Comparison of ENCODE assay signal across 17 mouse cellular contexts in the genomic region with DNA sequence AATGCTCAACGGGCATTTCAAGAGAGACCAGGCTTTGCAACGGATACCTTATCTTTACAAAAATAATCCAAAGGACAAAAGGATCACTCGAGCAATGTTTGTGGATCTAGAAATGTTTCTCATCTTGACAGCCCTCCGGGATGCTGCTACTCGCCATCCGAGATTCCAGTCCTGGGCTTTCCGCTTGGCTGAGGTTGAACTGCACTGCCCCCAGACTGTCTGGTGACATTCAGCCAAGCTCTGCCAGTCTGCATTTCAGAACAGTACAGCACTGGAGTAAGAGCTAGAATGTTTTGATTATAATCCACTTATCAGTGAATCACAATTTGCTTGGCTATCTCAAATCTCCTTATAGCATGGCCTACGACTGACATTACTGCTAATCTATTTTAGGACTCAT. TPM values are rescaled to one million over a fixed set of nuclear protein-coding genes. Genes with fewer than 3 reads are reported as not detected.
A peak's percentile ranks its signal among the peaks of the same experiment; 100 is the strongest.
DNase-seq lines count a peak whose midpoint lies in the region; ATAC-seq and TF ChIP-seq lines count a peak whose summit lies in the region.
"Had no signal": no experiment of that assay in that cellular context is flagged by ENCODE, and none has a peak within 500 bp of the region (broad histone marks: within the 10 kb centered on the region; RNA-seq: fewer than 3 reads in every experiment).

No protein-coding gene starts in this region.

- DNase-seq in forebrain, postnatal 0 days: no peak
- peak; percentile 68 for DNase-seq in kidney, postnatal 0 days (ENCODE audit: low spot score)
- no peak for DNase-seq in kidney, adult 18-20 months
- DNase-seq in midbrain, postnatal 0 days (ENCODE audit: low spot score): no peak
- no peak for DNase-seq in stomach, postnatal 0 days (ENCODE audit: low spot score)
- DNase-seq: adrenal gland, postnatal 14 days; cerebellum, adult 11 months; gastrocnemius, postnatal 36 days; liver, embryonic 13.5 days; thymus, postnatal 25 days had no signal

- H3K4me1 ChIP-seq in forebrain, postnatal 0 days (ENCODE audit: insufficient read depth): no peaks in the 10 kb centered on the region; the same call in 1 of the 2 replicates
- H3K4me1 ChIP-seq in forebrain, embryonic 15.5 days: peaks cover 12% of the 10 kb centered on the region
- peaks cover 10% of the 10 kb centered on the region; the same call in 1 of the 2 replicates for H3K4me1 ChIP-seq in kidney, postnatal 0 days (replicated peaks; ENCODE audit: insufficient read depth, low read length)
- no peaks in the 10 kb centered on the region for H3K4me1 ChIP-seq in midbrain, postnatal 0 days (ENCODE audit: insufficient read depth, low read length)
- H3K4me1 ChIP-seq in midbrain, embryonic 15.5 days: no peaks in the 10 kb centered on the region
- H3K4me1 ChIP-seq in stomach, postnatal 0 days (replicated peaks; ENCODE audit: control insufficient read depth, insufficient read depth): no peaks in the 10 kb centered on the region
- H3K4me1 ChIP-seq: heart, embryonic 10.5 days; liver, embryonic 13.5 days had no signal

- no peak for ATAC-seq in forebrain, postnatal 0 days
- no peak for ATAC-seq in forebrain, embryonic 15.5 days (replicated peaks)
- ATAC-seq in kidney, postnatal 0 days (replicated peaks; ENCODE audit: low FRiP score, low read depth): no peak; the same call in 1 of the 2 replicates
- ATAC-seq in midbrain, postnatal 0 days (ENCODE audit: low FRiP score): peak; percentile 32; the same call in 1 of the 2 replicates
- ATAC-seq in midbrain, embryonic 15.5 days (replicated peaks): no peak
- ATAC-seq in stomach, postnatal 0 days (ENCODE audit: low FRiP score, low TSS enrichment): no peak

- H3K4me2 ChIP-seq in forebrain, postnatal 0 days (ENCODE audit: low read depth): no peak overlapping the region
- no peak overlapping the region for H3K4me2 ChIP-seq in forebrain, embryonic 15.5 days (replicated peaks)
- no peak overlapping the region for H3K4me2 ChIP-seq in kidney, postnatal 0 days (ENCODE audit: low read length)
- H3K4me2 ChIP-seq in midbrain, postnatal 0 days (ENCODE audit: low read depth, low read length, poor library complexity, severe bottlenecking): no peak overlapping the region
- H3K4me2 ChIP-seq in midbrain, embryonic 15.5 days: no peak overlapping the region
- no peak overlapping the region for H3K4me2 ChIP-seq in stomach, postnatal 0 days (replicated peaks; ENCODE audit: low read depth)
- H3K4me2 ChIP-seq: limb, embryonic 12.5 days; liver, embryonic 13.5 days; lung, embryonic 14.5 days had no signal

- TF ChIP-seq EP300 in stomach, postnatal 0 days (optimal IDR thresholded peaks at IDR 0.05): no peak

- no peak for TF ChIP-seq CTCF in forebrain, postnatal 0 days (IDR thresholded peaks at IDR 0.05; ENCODE audit: low read depth)
- TF ChIP-seq CTCF in kidney, postnatal 0 days (IDR thresholded peaks at IDR 0.05; ENCODE audit: low read depth): peak; percentile 11; the same call in 1 of the 2 replicates
- no peak for TF ChIP-seq CTCF in midbrain, postnatal 0 days (IDR thresholded peaks at IDR 0.05)
- no peak for TF ChIP-seq CTCF in stomach, postnatal 0 days (IDR thresholded peaks at IDR 0.05; ENCODE audit: low read depth)

- H3K27me3 ChIP-seq in forebrain, postnatal 0 days (ENCODE audit: insufficient read depth, low read length): no peaks in the 10 kb centered on the region
- no peaks in the 10 kb centered on the region for H3K27me3 ChIP-seq in forebrain, embryonic 15.5 days
- H3K27me3 ChIP-seq in kidney, postnatal 0 days (ENCODE audit: insufficient read depth, low read length): no peaks in the 10 kb centered on the region
- H3K27me3 ChIP-seq in midbrain, postnatal 0 days (ENCODE audit: insufficient read depth, low read length): no peaks in the 10 kb centered on the region
- no peaks in the 10 kb centered on the region for H3K27me3 ChIP-seq in midbrain, embryonic 15.5 days (replicated peaks)
- H3K27me3 ChIP-seq in stomach, postnatal 0 days (ENCODE audit: control insufficient read depth, insufficient read depth, low read length): no peaks in the 10 kb centered on the region
- H3K27me3 ChIP-seq: limb, embryonic 12.5 days; liver, embryonic 13.5 days had no signal

- no peak overlapping the region for H3K9ac ChIP-seq in forebrain, postnatal 0 days
- H3K9ac ChIP-seq in forebrain, embryonic 15.5 days (replicated peaks): no peak overlapping the region
- H3K9ac ChIP-seq in kidney, postnatal 0 days (ENCODE audit: low read depth, low read length): no peak overlapping the region
- no peak overlapping the region for H3K9ac ChIP-seq in midbrain, postnatal 0 days (replicated peaks; ENCODE audit: low read length, poor library complexity, severe bottlenecking)
- no peak overlapping the region for H3K9ac ChIP-seq in midbrain, embryonic 15.5 days
- no peak overlapping the region for H3K9ac ChIP-seq in stomach, postnatal 0 days (ENCODE audit: low read length)
- H3K9ac ChIP-seq: limb, embryonic 12.5 days; liver, embryonic 13.5 days; lung, embryonic 14.5 days had no signal

- 65% methylated on average over 8 of the region's 8 CpGs for WGBS in forebrain, postnatal 0 days
- WGBS in forebrain, embryonic 15.5 days: 77% methylated on average over 8 of the region's 8 CpGs
- 49% methylated on average over 8 of the region's 8 CpGs for WGBS in kidney, postnatal 0 days
- WGBS in midbrain, postnatal 0 days: 62% methylated on average over 8 of the region's 8 CpGs
- 60% methylated on average over 8 of the region's 8 CpGs for WGBS in midbrain, embryonic 15.5 days
- 71% methylated on average over 8 of the region's 8 CpGs for WGBS in stomach, postnatal 0 days

- H3K36me3 ChIP-seq in forebrain, postnatal 0 days (ENCODE audit: insufficient read depth): no peaks in the 10 kb centered on the region
- no peaks in the 10 kb centered on the region for H3K36me3 ChIP-seq in forebrain, embryonic 15.5 days
- no peaks in the 10 kb centered on the region for H3K36me3 ChIP-seq in kidney, postnatal 0 days (ENCODE audit: insufficient read depth, low read length)
- no peaks in the 10 kb centered on the region for H3K36me3 ChIP-seq in midbrain, postnatal 0 days (ENCODE audit: insufficient read depth, low read length)
- H3K36me3 ChIP-seq in midbrain, embryonic 15.5 days (replicated peaks): no peaks in the 10 kb centered on the region
- no peaks in the 10 kb centered on the region for H3K36me3 ChIP-seq in stomach, postnatal 0 days (ENCODE audit: control insufficient read depth, insufficient read depth, low read length)
- H3K36me3 ChIP-seq: G1E; heart, embryonic 10.5 days; limb, embryonic 12.5 days; liver, embryonic 13.5 days had no signal

- no peaks in the 10 kb centered on the region for H3K9me3 ChIP-seq in forebrain, postnatal 0 days (ENCODE audit: low read length)
- H3K9me3 ChIP-seq in forebrain, embryonic 15.5 days: no peaks in the 10 kb centered on the region
- H3K9me3 ChIP-seq in kidney, postnatal 0 days (replicated peaks; ENCODE audit: low read length): no peaks in the 10 kb centered on the region
- H3K9me3 ChIP-seq in midbrain, postnatal 0 days (ENCODE audit: low read length): no peaks in the 10 kb centered on the region
- no peaks in the 10 kb centered on the region for H3K9me3 ChIP-seq in midbrain, embryonic 15.5 days
- no peaks in the 10 kb centered on the region for H3K9me3 ChIP-seq in stomach, postnatal 0 days (ENCODE audit: control insufficient read depth, low read length)
- H3K9me3 ChIP-seq: G1E; heart, embryonic 10.5 days; limb, embryonic 12.5 days; liver, embryonic 13.5 days had no signal

- H3K27ac ChIP-seq in forebrain, postnatal 0 days (ENCODE audit: low read depth, low read length): 0 out of 2 replicates have a peak overlapping the region, but pooled peaks have one; percentile 24
- H3K27ac ChIP-seq in forebrain, embryonic 15.5 days (replicated peaks): no peak overlapping the region
- H3K27ac ChIP-seq in kidney, postnatal 0 days: no peak overlapping the region
- H3K27ac ChIP-seq in midbrain, postnatal 0 days (ENCODE audit: low read depth, low read length): no peak overlapping the region
- H3K27ac ChIP-seq in midbrain, embryonic 15.5 days: no peak overlapping the region
- H3K27ac ChIP-seq in stomach, postnatal 0 days (replicated peaks): no peak overlapping the region
- H3K27ac ChIP-seq: heart, embryonic 10.5 days; limb, embryonic 12.5 days; liver, embryonic 13.5 days had no signal

- H3K4me3 ChIP-seq in forebrain, postnatal 0 days (ENCODE audit: low read depth, low read length): no peak overlapping the region
- no peak overlapping the region for H3K4me3 ChIP-seq in forebrain, embryonic 15.5 days
- H3K4me3 ChIP-seq in kidney, postnatal 0 days (replicated peaks; ENCODE audit: low read depth, low read length): no peak overlapping the region
- H3K4me3 ChIP-seq in midbrain, postnatal 0 days (ENCODE audit: low read depth, low read length): no peak overlapping the region
- H3K4me3 ChIP-seq in midbrain, embryonic 15.5 days: no peak overlapping the region
- no peak overlapping the region for H3K4me3 ChIP-seq in stomach, postnatal 0 days (ENCODE audit: low read depth, low read length)
- H3K4me3 ChIP-seq: heart, embryonic 10.5 days; limb, embryonic 12.5 days; liver, embryonic 13.5 days had no signal

RNA-seq across cellular contexts. Expression of gene Itga8, which starts 8.3 kb away (rescaled TPM):
- total RNA-seq in forebrain, postnatal 0 days (2014; rRNA removed): 4.0 and 7.1 TPM in 2 replicates
- 1.9 TPM in 2 replicates for polyA plus RNA-seq in forebrain, postnatal 0 days (2015; fragmentation: Nextera tagmentation; extraction: Ambion mirVana)
- 2.3 and 2.5 TPM in 2 replicates for polyA plus RNA-seq in forebrain, embryonic 15.5 days (2015; fragmentation: Nextera tagmentation; extraction: Ambion mirVana)
- polyA plus RNA-seq in kidney, postnatal 0 days (2015; fragmentation: Nextera tagmentation; extraction: Ambion mirVana): 37.4 and 40.3 TPM in 2 replicates
- total RNA-seq in midbrain, postnatal 0 days (2014; rRNA removed): 3.6 and 5.4 TPM in 2 replicates
- 1.3 and 1.4 TPM in 2 replicates for polyA plus RNA-seq in midbrain, postnatal 0 days (2015; fragmentation: Nextera tagmentation; extraction: Ambion mirVana)
- 1.8 and 2.4 TPM in 2 replicates for polyA plus RNA-seq in midbrain, embryonic 15.5 days (2015; fragmentation: Nextera tagmentation; extraction: Ambion mirVana)
- 7.5 and 7.7 TPM in 2 replicates for polyA plus RNA-seq in stomach, postnatal 0 days (2015; fragmentation: Nextera tagmentation; extraction: Ambion mirVana)
- total RNA-seq: megakaryocyte-erythroid progenitor cell, adult 5-6 weeks had no signal
- polyA plus RNA-seq: G1E had no signal
